22 mouse cellular contexts compared by ENCODE assay signal in the genomic region with DNA sequence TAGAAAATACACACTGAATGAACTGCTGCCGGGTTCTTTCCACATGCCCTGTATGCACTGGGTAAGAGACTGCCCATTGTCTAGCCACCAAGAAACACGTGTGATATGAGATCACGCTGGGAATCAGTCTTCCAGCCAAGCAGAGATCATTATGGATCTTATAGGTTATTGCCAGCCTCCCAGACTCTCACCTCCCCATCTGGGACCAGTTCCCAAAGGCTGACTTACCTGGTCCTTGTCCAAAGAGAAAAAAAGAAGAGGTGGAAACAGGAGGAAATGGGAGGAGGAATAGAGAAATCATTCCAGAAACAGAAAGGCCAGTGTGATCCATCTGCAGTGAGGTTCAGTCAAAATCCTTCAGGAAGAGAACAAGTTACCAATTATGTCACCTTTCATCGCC.
A peak's percentile ranks its signal among the peaks of the same experiment; 100 is the strongest.
DNase-seq lines count a peak whose midpoint lies in the region; ATAC-seq lines count a peak whose summit lies in the region.
"Had no signal": no experiment of that assay in that cellular context is flagged by ENCODE, and none has a peak within 500 bp of the region (broad histone marks: within the 10 kb centered on the region; RNA-seq: fewer than 3 reads in every experiment).

No protein-coding gene starts in this region.

- no peaks in the 10 kb centered on the region for H3K27me3 ChIP-seq in lung, embryonic 16.5 days (ENCODE audit: control insufficient read depth, insufficient read depth, low read depth, low read length)
- no peaks in the 10 kb centered on the region for H3K27me3 ChIP-seq in stomach, embryonic 16.5 days (ENCODE audit: control insufficient read depth, insufficient read depth, low read length)
- H3K27me3 ChIP-seq: hindbrain, embryonic 15.5 days; kidney, embryonic 15.5 days; limb, embryonic 12.5 days; liver, embryonic 13.5 days; megakaryocyte, embryonic 14.5 days; midbrain, embryonic 13.5 days had no signal

- H3K4me2 ChIP-seq in lung, embryonic 16.5 days (ENCODE audit: low read depth, low read length) = no peak overlapping the region
- no peak overlapping the region for H3K4me2 ChIP-seq in stomach, embryonic 16.5 days (ENCODE audit: low read depth, low read length)
- H3K4me2 ChIP-seq: hindbrain, embryonic 15.5 days; kidney, embryonic 15.5 days; limb, embryonic 12.5 days; liver, embryonic 13.5 days; midbrain, embryonic 13.5 days had no signal

- H3K36me3 ChIP-seq in lung, embryonic 16.5 days (ENCODE audit: control insufficient read depth, insufficient read depth, low read length) = no peaks in the 10 kb centered on the region
- H3K36me3 ChIP-seq in stomach, embryonic 16.5 days (ENCODE audit: control insufficient read depth, insufficient read depth, low read length) = no peaks in the 10 kb centered on the region
- H3K36me3 ChIP-seq: heart, embryonic 10.5 days; hindbrain, embryonic 15.5 days; kidney, embryonic 15.5 days; limb, embryonic 12.5 days; liver, embryonic 13.5 days; midbrain, embryonic 13.5 days had no signal

- no peak for ATAC-seq in lung, embryonic 16.5 days (ENCODE audit: low read depth)
- ATAC-seq in stomach, embryonic 16.5 days (ENCODE audit: insufficient read depth, low FRiP score) = no peak
- ATAC-seq: CD4-positive, CD25-positive, alpha-beta regulatory T cell, adult 4 months; forebrain, embryonic 14.5 days; midbrain, embryonic 13.5 days had no signal

- peak; percentile 77 for DNase-seq in heart, adult 11 months
- no peak for DNase-seq in heart, postnatal 25 days (ENCODE audit: low spot score)
- no peak for DNase-seq in lung, postnatal 14 days
- peak; percentile 24 for DNase-seq in fibroblast of lung, adult 2 months (ENCODE audit: low read depth)
- no peak for DNase-seq in layer of hippocampus, postnatal 14 days (ENCODE audit: low spot score in 2 of 2)
- DNase-seq: adrenal gland, postnatal 25 days; cerebellum, adult 9-10 months; gastrocnemius, postnatal 25 days; kidney, adult 11 months; kidney, postnatal 36 days; liver, embryonic 13.5 days; lung, adult 2 months had no signal

- H3K4me1 ChIP-seq in lung, embryonic 16.5 days (replicated peaks; ENCODE audit: control insufficient read depth, insufficient read depth, low read length) = peaks cover 24% of the 10 kb centered on the region
- H3K4me1 ChIP-seq in stomach, embryonic 16.5 days (ENCODE audit: control insufficient read depth, insufficient read depth, low read length) = no peaks in the 10 kb centered on the region
- H3K4me1 ChIP-seq: heart, embryonic 10.5 days; liver, embryonic 13.5 days; megakaryocyte, embryonic 14.5 days; midbrain, embryonic 13.5 days had no signal

- no peaks in the 10 kb centered on the region for H3K9me3 ChIP-seq in lung, embryonic 16.5 days (ENCODE audit: control insufficient read depth, low read length)
- H3K9me3 ChIP-seq in stomach, embryonic 16.5 days (replicated peaks; ENCODE audit: control insufficient read depth, low read length) = no peaks in the 10 kb centered on the region
- H3K9me3 ChIP-seq: heart, embryonic 10.5 days; hindbrain, embryonic 15.5 days; kidney, embryonic 15.5 days; limb, embryonic 12.5 days; liver, embryonic 13.5 days; midbrain, embryonic 13.5 days had no signal

- intact Hi-C loops in heart, postnatal 25 days (cut with DNase I) = no loop called here

- peak overlapping the region; percentile 83 for H3K27ac ChIP-seq in lung, embryonic 16.5 days (ENCODE audit: low read length)
- H3K27ac ChIP-seq in stomach, embryonic 16.5 days (ENCODE audit: low read length) = peak overlapping the region; percentile 53
- H3K27ac ChIP-seq: heart, embryonic 10.5 days; hindbrain, embryonic 15.5 days; limb, embryonic 12.5 days; liver, embryonic 13.5 days; midbrain, embryonic 13.5 days had no signal

- no peak overlapping the region for H3K4me3 ChIP-seq in lung, embryonic 16.5 days (ENCODE audit: low read length)
- H3K4me3 ChIP-seq in stomach, embryonic 16.5 days (replicated peaks; ENCODE audit: low read length) = no peak overlapping the region
- H3K4me3 ChIP-seq: heart, embryonic 10.5 days; hindbrain, embryonic 15.5 days; kidney, embryonic 15.5 days; limb, embryonic 12.5 days; liver, embryonic 13.5 days; megakaryocyte, embryonic 14.5 days; midbrain, embryonic 13.5 days had no signal

- no peak overlapping the region for H3K9ac ChIP-seq in lung, embryonic 16.5 days (ENCODE audit: low read length)
- no peak overlapping the region for H3K9ac ChIP-seq in stomach, embryonic 16.5 days (ENCODE audit: low read length)
- H3K9ac ChIP-seq: hindbrain, embryonic 15.5 days; kidney, embryonic 15.5 days; limb, embryonic 12.5 days; liver, embryonic 13.5 days; midbrain, embryonic 13.5 days had no signal

- WGBS in lung, embryonic 16.5 days = 44% methylated on average over 4 of the region's 4 CpGs
- WGBS in stomach, embryonic 16.5 days = 58% methylated on average over 4 of the region's 4 CpGs

Comparison
In these comparisons a context has a peak if more than half of its experiments do, and no peak if none do; other contexts are left out.
1. DNase-seq: peak in heart, adult 11 months (single experiment) and fibroblast of lung, adult 2 months (single experiment); none in heart, postnatal 25 days (single experiment), lung, postnatal 14 days (single experiment) and layer of hippocampus, postnatal 14 days (0 of 2).